Mouse (Mus musculus): ENCODE data around the gene Extl2. TPM values are rescaled to one million over a fixed set of nuclear protein-coding genes. Genes with fewer than 3 reads are reported as not detected.
A peak's percentile ranks its signal among the peaks of the same experiment; 100 is the strongest.

Extl2 gene
- 39.8 and 41.6 TPM in 2 replicates for polyA plus RNA-seq (2015; fragmentation: Nextera tagmentation; extraction: Ambion mirVana)

- Histone ChIP-seq H3K9me3 (replicated peaks) (no peaks in the 10 kb centered on the region), H3K36me3 (0 out of 2 replicates have a peak, but pooled peaks cover 6% of the 10 kb centered on the region), H3K4me1 (peaks cover 44% of the 10 kb centered on the region), H3K27ac (replicated peaks) (peak within 1 kb of the TSS; percentile 90), H3K4me3 (replicated peaks) (peak within 1 kb of the TSS; percentile 91), H3K27me3 (replicated peaks) (no peaks in the 10 kb centered on the region), H3K9ac (replicated peaks) (peak within 1 kb of the TSS; percentile 88), H3K4me2 (peak within 1 kb of the TSS; percentile 86)
- WGBS: under 1% methylated on average over 67 of the region's 67 CpGs
- ATAC-seq (ENCODE audit: low FRiP score): peak; percentile 93
Measured at GRCm38 (mm10) chr3:116006978-116007940, at the start of gene Extl2, which contains the start of gene Slc30a7. TSS of gene Extl2 (plus strand) at chr3:116007462. TSS of gene Slc30a7 (minus strand) at chr3:116007406.

GRCm38 (mm10) chr3:115961311-115962027, 45.8 kb upstream of the Extl2 start:
- peaks cover 10% of the 10 kb centered on the region for H3K36me3 ChIP-seq
- ATAC-seq (ENCODE audit: low FRiP score): no peak

GRCm38 (mm10) chr3:115962028-115962415, 45.2 kb upstream of the Extl2 start:
- WGBS: 72% methylated on average over 4 of the region's 4 CpGs
- no peaks in the 10 kb centered on the region for H3K27me3 ChIP-seq (replicated peaks)
- H3K27ac ChIP-seq (replicated peaks): no peak overlapping the region
- no peak overlapping the region for H3K4me2 ChIP-seq
- H3K4me1 ChIP-seq: no peaks in the 10 kb centered on the region
- no peak overlapping the region for H3K4me3 ChIP-seq (replicated peaks)
- no peak overlapping the region for H3K9ac ChIP-seq (replicated peaks)
- ATAC-seq (ENCODE audit: low FRiP score): no peak
- no peaks in the 10 kb centered on the region for H3K9me3 ChIP-seq (replicated peaks)
- H3K36me3 ChIP-seq: peaks cover 9% of the 10 kb centered on the region

More at GRCm38 (mm10) chr3:115961311-115962027, 45.8 kb upstream of the Extl2 start:
- Histone ChIP-seq H3K4me3 (replicated peaks) (no peak overlapping the region), H3K27ac (replicated peaks) (no peak overlapping the region), H3K4me2 (no peak overlapping the region), H3K9ac (replicated peaks) (no peak overlapping the region), H3K9me3 (replicated peaks) (no peaks in the 10 kb centered on the region), H3K4me1 (no peaks in the 10 kb centered on the region), H3K27me3 (replicated peaks) (no peaks in the 10 kb centered on the region)
- WGBS: 90% methylated on average over 11 of the region's 11 CpGs

- Histone ChIP-seq H3K27me3 (replicated peaks) (no peaks in the 10 kb centered on the region), H3K4me1 (no peaks in the 10 kb centered on the region), H3K36me3 (no peaks in the 10 kb centered on the region), H3K4me2 (no peak overlapping the region), H3K9me3 (replicated peaks) (no peaks in the 10 kb centered on the region), H3K9ac (replicated peaks) (no peak overlapping the region), H3K27ac (replicated peaks) (no peak overlapping the region), H3K4me3 (replicated peaks) (no peak overlapping the region)
- WGBS: 100% methylated on average over 1 of the region's 1 CpGs
- ATAC-seq (ENCODE audit: low FRiP score): no peak
Measured at GRCm38 (mm10) chr3:115963597-115963996, 43.7 kb upstream of the Extl2 start.

- Histone ChIP-seq H3K9ac (replicated peaks) (no peak overlapping the region), H3K4me1 (no peaks in the 10 kb centered on the region), H3K4me3 (replicated peaks) (no peak overlapping the region), H3K36me3 (no peaks in the 10 kb centered on the region), H3K9me3 (replicated peaks) (no peaks in the 10 kb centered on the region), H3K27me3 (replicated peaks) (no peaks in the 10 kb centered on the region), H3K4me2 (no peak overlapping the region), H3K27ac (replicated peaks) (no peak overlapping the region)
- no peak for ATAC-seq (ENCODE audit: low FRiP score)
- WGBS: 67% methylated on average over 5 of the region's 5 CpGs
Measured at GRCm38 (mm10) chr3:115964071-115964470, 43.2 kb upstream of the Extl2 start.

- WGBS: 75% methylated on average over 10 of the region's 10 CpGs
- H3K9me3 ChIP-seq (replicated peaks): no peaks in the 10 kb centered on the region
- H3K9ac ChIP-seq (replicated peaks): no peak overlapping the region
- H3K27me3 ChIP-seq (replicated peaks): no peaks in the 10 kb centered on the region
- no peak overlapping the region for H3K4me2 ChIP-seq
- H3K4me3 ChIP-seq (replicated peaks): no peak overlapping the region
- H3K4me1 ChIP-seq: no peaks in the 10 kb centered on the region
- peak overlapping the region; percentile 23; the same call in 1 of the 2 replicates for H3K27ac ChIP-seq (replicated peaks)
- H3K36me3 ChIP-seq: peaks cover 27% of the 10 kb centered on the region
- peak; percentile 91 for ATAC-seq (ENCODE audit: low FRiP score)
Measured at GRCm38 (mm10) chr3:115968745-115969530, 38.3 kb upstream of the Extl2 start.

- no peaks in the 10 kb centered on the region for H3K27me3 ChIP-seq (replicated peaks)
- H3K4me2 ChIP-seq: no peak overlapping the region
- WGBS: 93% methylated on average over 20 of the region's 20 CpGs
- no peaks in the 10 kb centered on the region for H3K4me1 ChIP-seq
- no peak overlapping the region for H3K4me3 ChIP-seq (replicated peaks)
- H3K9me3 ChIP-seq (replicated peaks): no peaks in the 10 kb centered on the region
- H3K27ac ChIP-seq (replicated peaks): no peak overlapping the region
- H3K36me3 ChIP-seq: peaks cover 38% of the 10 kb centered on the region
- ATAC-seq (ENCODE audit: low FRiP score): no peak
- no peak overlapping the region for H3K9ac ChIP-seq (replicated peaks)
Measured at GRCm38 (mm10) chr3:115971045-115971785, 36.0 kb upstream of the Extl2 start.

- Histone ChIP-seq H3K4me1 (no peaks in the 10 kb centered on the region), H3K9ac (replicated peaks) (no peak overlapping the region), H3K27ac (replicated peaks) (no peak overlapping the region), H3K27me3 (replicated peaks) (no peaks in the 10 kb centered on the region), H3K4me2 (no peak overlapping the region), H3K9me3 (replicated peaks) (no peaks in the 10 kb centered on the region), H3K4me3 (replicated peaks) (no peak overlapping the region), H3K36me3 (peaks cover 43% of the 10 kb centered on the region)
- ATAC-seq (ENCODE audit: low FRiP score): no peak
- WGBS: 94% methylated on average over 14 of the region's 14 CpGs
Measured at GRCm38 (mm10) chr3:115971891-115972646, 35.2 kb upstream of the Extl2 start.

GRCm38 (mm10) chr3:115974228-115974627, 33.0 kb upstream of the Extl2 start:
- Histone ChIP-seq H3K9ac (replicated peaks) (no peak overlapping the region), H3K4me1 (no peaks in the 10 kb centered on the region), H3K9me3 (replicated peaks) (no peaks in the 10 kb centered on the region), H3K27me3 (replicated peaks) (no peaks in the 10 kb centered on the region), H3K4me2 (no peak overlapping the region), H3K27ac (replicated peaks) (no peak overlapping the region), H3K36me3 (peaks cover 51% of the 10 kb centered on the region), H3K4me3 (replicated peaks) (no peak overlapping the region)
- 93% methylated on average over 6 of the region's 6 CpGs for WGBS
- no peak for ATAC-seq (ENCODE audit: low FRiP score)

GRCm38 (mm10) chr3:115974995-115975394, 32.3 kb upstream of the Extl2 start:
- H3K27ac ChIP-seq (replicated peaks): no peak overlapping the region
- ATAC-seq (ENCODE audit: low FRiP score): no peak
- no peaks in the 10 kb centered on the region for H3K27me3 ChIP-seq (replicated peaks)
- peaks cover 56% of the 10 kb centered on the region for H3K36me3 ChIP-seq
- H3K4me2 ChIP-seq: no peak overlapping the region
- 90% methylated on average over 10 of the region's 10 CpGs for WGBS
- no peak overlapping the region for H3K9ac ChIP-seq (replicated peaks)
- no peaks in the 10 kb centered on the region for H3K4me1 ChIP-seq
- no peaks in the 10 kb centered on the region for H3K9me3 ChIP-seq (replicated peaks)
- no peak overlapping the region for H3K4me3 ChIP-seq (replicated peaks)

All from neural tube, embryonic 15.5 days (tissue).